Mouse (Mus musculus): ENCODE measurements at regions not wholly inside any gene's neighbourhood (a gene's known extent, or its start where the extent isn't known, plus 50 kb on each side); places are given as distances from the start of the nearest gene placed in this dataset.

GRCm38 (mm10) chr12:92233650-92234408 lies 384.9 kb upstream of the Sel1l start:
- TF ChIP-seq GABPA (IDR thresholded peaks at IDR 0.05; ENCODE audit: low read depth, low read length) (no peak), BHLHE40 (IDR thresholded peaks at IDR 0.05; ENCODE audit: borderline replicate concordance, low read depth, low read length) (no peak), ZNF384 (IDR thresholded peaks at IDR 0.05; ENCODE audit: low read depth, low read length) (no peak)
- Histone ChIP-seq H3K36me3 (ENCODE audit: control insufficient read depth in 1 of 2, insufficient read depth in 2 of 2, low read length in 2 of 2) (no peaks in the 10 kb centered on the region), H3K4me3 (ENCODE audit: control insufficient read depth in 1 of 2, insufficient read depth in 1 of 2, low read depth in 2 of 2, low read length in 2 of 2) (no peak overlapping the region), H3K79me2 (ENCODE audit: control insufficient read depth, insufficient read depth, low read length, poor library complexity) (no peaks in the 10 kb centered on the region), H3K4me1 (ENCODE audit: control insufficient read depth in 1 of 2, insufficient read depth in 2 of 2, low read length in 2 of 2) (no peaks in the 10 kb centered on the region), H3K27me3 (ENCODE audit: control insufficient read depth in 1 of 2, insufficient read depth in 2 of 2, low read length in 2 of 2) (no peaks in the 10 kb centered on the region), H3K27ac (ENCODE audit: control insufficient read depth, low read depth, low read length) (no peak overlapping the region), H3K9me3 (replicated peaks; ENCODE audit: insufficient read depth, low read length) (no peaks in the 10 kb centered on the region), H3K9ac (ENCODE audit: control insufficient read depth, low read depth, low read length, poor library complexity, severe bottlenecking) (no peak overlapping the region)
- DNase-seq (ENCODE audit: low read depth, low spot score) = no peak

GRCm38 (mm10) chr12:92228585-92228984 lies 379.6 kb upstream of the Sel1l start:
- no peak for DNase-seq (ENCODE audit: low read depth, low spot score)
- Histone ChIP-seq H3K79me2 (ENCODE audit: control insufficient read depth, insufficient read depth, low read length, poor library complexity) (no peaks in the 10 kb centered on the region), H3K9me3 (replicated peaks; ENCODE audit: insufficient read depth, low read length) (no peaks in the 10 kb centered on the region)

GRCm38 (mm10) chr12:92203351-92203750 lies 354.4 kb upstream of the Sel1l start:
- no peak overlapping the region for H3K27ac ChIP-seq (ENCODE audit: control insufficient read depth, low read depth, low read length)
- no peaks in the 10 kb centered on the region for H3K9me3 ChIP-seq (replicated peaks; ENCODE audit: insufficient read depth, low read length)
- TF ChIP-seq USF1 (IDR thresholded peaks at IDR 0.05; ENCODE audit: low read depth, low read length) (no peak), MYB (IDR thresholded peaks at IDR 0.05; ENCODE audit: low read depth, low read length) (no peak)
- H3K9ac ChIP-seq (ENCODE audit: control insufficient read depth, low read depth, low read length, poor library complexity, severe bottlenecking) = no peak overlapping the region
- no peaks in the 10 kb centered on the region for H3K36me3 ChIP-seq (ENCODE audit: control insufficient read depth in 1 of 2, insufficient read depth in 2 of 2, low read length in 2 of 2)
- no peaks in the 10 kb centered on the region for H3K79me2 ChIP-seq (ENCODE audit: control insufficient read depth, insufficient read depth, low read length, poor library complexity)
- DNase-seq (ENCODE audit: low read depth, low spot score) = no peak
- no peaks in the 10 kb centered on the region for H3K27me3 ChIP-seq (ENCODE audit: control insufficient read depth in 1 of 2, insufficient read depth in 2 of 2, low read length in 2 of 2)
- H3K4me3 ChIP-seq (ENCODE audit: control insufficient read depth in 1 of 2, insufficient read depth in 1 of 2, low read depth in 2 of 2, low read length in 2 of 2) = no peak overlapping the region
- H3K4me1 ChIP-seq (ENCODE audit: control insufficient read depth in 1 of 2, insufficient read depth in 2 of 2, low read length in 2 of 2) = no peaks in the 10 kb centered on the region

More at GRCm38 (mm10) chr12:92228585-92228984, 379.6 kb upstream of the Sel1l start:
- no peaks in the 10 kb centered on the region for H3K4me1 ChIP-seq (ENCODE audit: control insufficient read depth in 1 of 2, insufficient read depth in 2 of 2, low read length in 2 of 2)
- H3K4me3 ChIP-seq (ENCODE audit: control insufficient read depth in 1 of 2, insufficient read depth in 1 of 2, low read depth in 2 of 2, low read length in 2 of 2) = no peak overlapping the region
- H3K9ac ChIP-seq (ENCODE audit: control insufficient read depth, low read depth, low read length, poor library complexity, severe bottlenecking) = no peak overlapping the region
- H3K36me3 ChIP-seq (ENCODE audit: control insufficient read depth in 1 of 2, insufficient read depth in 2 of 2, low read length in 2 of 2) = no peaks in the 10 kb centered on the region
- no peak overlapping the region for H3K27ac ChIP-seq (ENCODE audit: control insufficient read depth, low read depth, low read length)
- TF ChIP-seq USF2 (IDR thresholded peaks at IDR 0.05; ENCODE audit: borderline replicate concordance in 1 of 2, insufficient read depth in 1 of 2, low read depth in 1 of 2, low read length in 2 of 2) (no peak), KAT2A (conservative IDR thresholded peaks at IDR 0.05; ENCODE audit: low read depth, low read length) (no peak), TCF12 (IDR thresholded peaks at IDR 0.05; ENCODE audit: low read depth, low read length) (no peak), POLR2AphosphoS2 (IDR thresholded peaks at IDR 0.05; ENCODE audit: low read length) (no peak), RAD21 (IDR thresholded peaks at IDR 0.05; ENCODE audit: low read depth, low read length) (no peak), RCOR1 (IDR thresholded peaks at IDR 0.05; ENCODE audit: low read depth, low read length) (no peak), TBP (IDR thresholded peaks at IDR 0.05; ENCODE audit: low read depth, low read length) (no peak), CTCF (IDR thresholded peaks at IDR 0.05 in 2 of 3, conservative IDR thresholded peaks at IDR 0.05 in 1 of 3; ENCODE audit: control insufficient read depth in 1 of 3, insufficient read depth in 1 of 3, low read depth in 2 of 3, low read length in 3 of 3, poor library complexity in 1 of 3, severe bottlenecking in 1 of 3) (no peak), POLR2AphosphoS5 (IDR thresholded peaks at IDR 0.05; ENCODE audit: borderline replicate concordance, low read depth, low read length) (no peak), ZKSCAN1 (IDR thresholded peaks at IDR 0.05; ENCODE audit: low read depth, low read length) (no peak)
- no peaks in the 10 kb centered on the region for H3K27me3 ChIP-seq (ENCODE audit: control insufficient read depth in 1 of 2, insufficient read depth in 2 of 2, low read length in 2 of 2)
